Mouse (Mus musculus) liver, postnatal 0 days (tissue): ENCODE results near the gene Sp2.

ENCODE experiments used
- CTCF ChIP-seq: sonication (generic); IDR thresholded peaks from 2 replicates; pipeline ENCODE4 v1.5.1; 2016; ENCODE audit warnings: antibody characterized with exemption, low read depth
- EP300 ChIP-seq: IDR thresholded peaks from 2 replicates; pipeline ENCODE4 v1.6.1; 2016; ENCODE audit warnings: antibody characterized with exemption, low read depth, mild to moderate bottlenecking

GRCm38 (mm10) chr11:96967544-96968269 lies 15.1 kb downstream of the Sp2 start:
- TF ChIP-seq CTCF (no peak), EP300 (no peak)
